Mouse (Mus musculus) hindbrain, embryonic 10.5 days (tissue): ENCODE data around the gene 4930562C15Rik. TPM values are rescaled to one million over a fixed set of nuclear protein-coding genes. Genes with fewer than 3 reads are reported as not detected.

Source experiments
- DNase-seq: peaks from one replicate; pipeline ENCODE4 v3.0.0-alpha.2; 2017; ENCODE audit warnings: low spot score
- H3K27ac ChIP-seq: fragments of 300-500 bp; sonication (generic); 2 replicates; pipeline ENCODE4 v1.5.1; 2016; ENCODE audit warnings: mild to moderate bottlenecking, moderate library complexity
- H3K27me3 ChIP-seq: fragments of 300-500 bp; sonication (generic); 2 replicates; pipeline ENCODE4 v1.6.1; 2016; ENCODE audit warnings: mild to moderate bottlenecking; ENCODE audit not compliant: poor library complexity, insufficient read depth, severe bottlenecking
- H3K36me3 ChIP-seq: fragments of 300-500 bp; sonication (generic); 2 replicates; pipeline ENCODE4 v1.6.1; 2016; ENCODE audit warnings: mild to moderate bottlenecking, moderate library complexity
- H3K4me1 ChIP-seq: fragments of 300-500 bp; sonication (generic); replicated peaks from 2 replicates; pipeline ENCODE4 v1.6.1; 2016; ENCODE audit warnings: mild to moderate bottlenecking
- H3K4me3 ChIP-seq: fragments of 300-500 bp; sonication (generic); 2 replicates; pipeline ENCODE4 v1.5.1; 2016; ENCODE audit warnings: mild to moderate bottlenecking, moderate library complexity
- H3K9me3 ChIP-seq: fragments of 300-500 bp; sonication (generic); 2 replicates; pipeline ENCODE4 v1.6.1; 2016; ENCODE audit warnings: mild to moderate bottlenecking, moderate library complexity
- WGBS: fragments of 180-500 bp; shearing (Covaris S2); methylation state at CpG from one replicate; pipeline ENCODE4 v1.1.7; 2016; 5-methylcytosine and 5-hydroxymethylcytosine counted together
- polyA plus RNA-seq: library from polyadenylated mRNA; unstranded; fragments of >200 nt; fragmentation: Nextera tagmentation; extraction: Ambion mirVana; gene quantifications from 2 replicates; pipeline ENCODE4 v1.2.1, GENCODE M21; 2016

4930562C15Rik gene
- polyA plus RNA-seq, 1 experiment from 2014 or later, result 0.55 TPM

DNA sequence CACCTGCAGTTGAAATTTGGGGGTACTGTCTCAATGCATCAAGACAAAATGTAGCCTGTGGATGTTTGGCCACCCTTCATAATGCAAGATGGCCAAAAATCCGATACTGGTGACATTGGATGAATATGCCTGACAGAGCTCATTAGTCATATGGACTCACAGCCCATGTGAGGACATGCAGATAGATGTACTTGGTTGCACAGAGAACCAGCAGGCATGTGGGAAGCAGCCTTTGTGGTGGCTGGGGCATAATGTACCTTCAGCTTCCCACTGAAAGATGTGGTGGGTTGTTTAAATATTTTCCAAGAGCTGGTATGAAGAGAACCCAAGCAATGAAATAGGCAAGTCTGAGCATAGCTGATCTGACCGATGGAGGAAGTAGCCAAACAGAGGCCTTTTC lies 1.4 kb upstream of the 4930562C15Rik start:
- Histone ChIP-seq H3K36me3 (no peaks in the 10 kb centered on the region), H3K4me3 (no peak overlapping the region), H3K27ac (no peak overlapping the region), H3K4me1 (no peaks in the 10 kb centered on the region), H3K9me3 (no peaks in the 10 kb centered on the region), H3K27me3 (no peaks in the 10 kb centered on the region)
- 80% methylated on average over 2 of the region's 2 CpGs for WGBS
- DNase-seq, result no peak

DNA sequence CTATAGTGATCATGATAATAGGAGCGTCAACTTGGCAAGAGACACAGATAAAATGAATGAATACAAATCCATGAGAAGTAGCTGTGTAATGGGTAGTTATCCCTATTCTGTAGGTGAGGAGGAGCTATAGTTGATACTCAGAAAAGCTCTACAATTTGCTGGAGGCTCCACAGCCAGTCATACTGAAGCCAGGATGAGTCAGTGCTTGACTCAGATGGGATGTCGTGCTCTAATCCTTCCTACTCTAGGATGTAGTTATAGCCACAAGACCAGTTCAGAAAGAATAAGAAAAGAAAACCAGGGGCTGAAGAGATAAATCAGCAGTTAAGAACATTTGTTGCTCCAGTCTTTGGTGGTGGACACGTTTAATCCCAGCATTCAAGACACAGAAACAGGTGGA lies 2.4 kb downstream of the 4930562C15Rik start:
- WGBS, result 81% methylated on average over 3 of the region's 3 CpGs
- H3K9me3 ChIP-seq, result no peaks in the 10 kb centered on the region
- H3K27ac ChIP-seq, result no peak overlapping the region
- no peaks in the 10 kb centered on the region for H3K27me3 ChIP-seq
- H3K4me1 ChIP-seq, result peaks cover 7% of the 10 kb centered on the region; the same call in 1 of the 2 replicates
- no peak overlapping the region for H3K4me3 ChIP-seq
- no peaks in the 10 kb centered on the region for H3K36me3 ChIP-seq
- no peak for DNase-seq

DNA sequence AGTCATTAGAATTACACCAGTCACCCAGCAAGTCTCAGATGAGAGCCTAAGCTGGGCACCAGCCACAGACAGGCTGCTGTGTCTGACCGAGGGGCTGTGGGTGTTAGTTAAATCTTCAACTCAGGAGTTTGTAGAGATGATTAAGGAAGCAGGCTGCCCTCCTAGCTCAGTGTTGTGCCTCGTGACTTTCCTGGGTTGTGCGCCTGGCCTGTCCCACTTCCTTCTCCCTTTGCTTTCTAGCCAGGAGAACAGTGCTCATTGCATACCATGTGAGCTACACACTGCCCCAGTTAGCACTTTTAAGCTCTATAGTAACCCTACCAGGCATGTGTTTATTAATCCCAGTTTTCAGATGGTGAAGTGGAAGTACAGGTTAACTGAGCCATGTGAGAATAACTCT lies 4.3 kb downstream of the 4930562C15Rik start:
- no peak overlapping the region for H3K4me3 ChIP-seq

DNA sequence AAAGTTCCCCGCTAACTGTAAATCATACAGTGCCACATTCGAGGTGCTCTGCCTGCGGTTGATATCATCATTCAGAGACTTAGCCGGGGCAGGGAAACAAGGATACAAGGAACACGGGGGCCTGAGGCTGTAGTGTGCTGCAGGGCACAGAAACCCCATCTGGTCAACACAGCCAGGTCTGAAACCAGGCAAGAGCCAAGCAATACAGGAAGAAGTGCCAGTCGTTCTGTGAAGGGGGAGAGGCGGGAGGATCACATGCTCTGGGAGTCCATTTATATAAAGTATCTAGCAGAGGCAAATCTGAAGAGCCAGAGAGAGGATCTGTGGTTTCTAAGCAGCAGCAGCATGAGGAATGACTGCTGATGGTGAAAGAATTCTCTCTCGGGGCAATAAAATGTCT lies 5.0 kb downstream of the 4930562C15Rik start:
- no peaks in the 10 kb centered on the region for H3K9me3 ChIP-seq
- no peak overlapping the region for H3K4me3 ChIP-seq
- DNase-seq, result no peak
- H3K27ac ChIP-seq, result no peak overlapping the region
- H3K27me3 ChIP-seq, result no peaks in the 10 kb centered on the region
- H3K4me1 ChIP-seq, result peaks cover 7% of the 10 kb centered on the region; the same call in 1 of the 2 replicates
- no peaks in the 10 kb centered on the region for H3K36me3 ChIP-seq
- WGBS, result 89% methylated on average over 8 of the region's 8 CpGs

More for the DNA sequence above, 4.3 kb downstream of the 4930562C15Rik start:
- no peaks in the 10 kb centered on the region for H3K36me3 ChIP-seq
- no peaks in the 10 kb centered on the region for H3K9me3 ChIP-seq
- no peaks in the 10 kb centered on the region for H3K27me3 ChIP-seq
- H3K27ac ChIP-seq, result no peak overlapping the region
- 83% methylated on average over 3 of the region's 3 CpGs for WGBS
- H3K4me1 ChIP-seq, result peaks cover 7% of the 10 kb centered on the region; the same call in 1 of the 2 replicates
- DNase-seq, result no peak

DNA sequence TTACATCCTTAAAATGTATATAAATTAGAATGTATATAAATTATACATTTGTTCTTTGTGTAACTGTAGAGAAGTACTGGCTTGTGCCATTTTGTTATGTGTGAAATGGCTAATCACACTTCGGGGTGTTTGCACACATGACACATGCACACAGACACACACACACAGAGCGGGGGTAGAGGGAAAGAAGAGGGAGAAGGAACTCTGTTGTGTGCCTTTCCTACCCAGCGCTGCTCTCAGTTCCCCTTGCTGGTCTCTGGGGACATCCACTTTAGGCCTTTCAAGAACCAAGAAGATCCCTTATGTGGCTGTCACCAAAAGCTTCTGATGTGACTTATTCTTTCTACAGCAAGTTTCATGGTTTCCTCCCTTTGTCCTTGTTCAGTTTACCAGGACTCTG lies 11.8 kb downstream of the 4930562C15Rik start:
- WGBS, result 80% methylated on average over 3 of the region's 3 CpGs
- Histone ChIP-seq H3K27ac (no peak overlapping the region), H3K27me3 (no peaks in the 10 kb centered on the region), H3K4me1 (no peaks in the 10 kb centered on the region), H3K36me3 (no peaks in the 10 kb centered on the region), H3K4me3 (no peak overlapping the region), H3K9me3 (no peaks in the 10 kb centered on the region)
- no peak for DNase-seq

DNA sequence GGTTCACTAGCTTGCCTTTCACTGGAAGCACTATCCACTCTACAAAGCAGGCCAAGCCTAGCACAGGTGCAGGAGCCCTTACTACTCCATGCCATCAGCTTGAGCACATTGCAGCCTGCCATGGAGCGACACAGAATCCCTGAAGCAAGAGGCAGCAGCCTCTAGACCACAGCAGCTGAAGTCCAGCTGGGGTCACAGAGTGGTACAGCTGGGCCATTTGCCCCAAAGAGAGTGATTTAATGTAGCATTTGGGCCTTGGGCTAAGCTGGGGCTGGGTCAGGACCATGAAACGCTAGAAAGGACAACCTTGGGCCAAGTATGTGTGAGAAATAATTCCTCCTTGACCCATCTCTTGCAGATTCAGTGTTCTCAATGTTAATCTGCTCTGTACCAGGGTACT lies 12.9 kb downstream of the 4930562C15Rik start:
- H3K36me3 ChIP-seq, result no peaks in the 10 kb centered on the region
- WGBS, result 89% methylated on average over 2 of the region's 2 CpGs

DNA sequence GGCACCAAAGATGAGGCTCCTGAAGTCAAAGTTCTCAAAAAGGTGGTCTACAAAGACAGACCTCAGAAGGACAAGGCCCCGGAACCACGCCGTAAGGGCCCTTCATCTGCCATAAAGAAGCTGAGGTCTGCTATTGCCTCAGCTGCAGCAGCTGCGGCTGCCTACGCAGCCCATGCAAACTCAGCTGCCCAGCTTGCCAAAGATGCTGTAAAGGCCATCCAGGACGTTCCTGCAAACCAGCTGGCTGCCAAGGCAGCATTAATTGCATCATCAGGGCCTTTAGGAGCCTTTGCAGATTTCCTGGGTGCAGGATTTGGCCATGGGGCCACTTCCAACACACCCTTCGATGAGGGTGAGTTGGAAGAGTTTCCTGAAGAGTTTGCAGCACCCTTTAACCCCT lies 15.1 kb downstream of the 4930562C15Rik start:
- Histone ChIP-seq H3K36me3 (no peaks in the 10 kb centered on the region), H3K4me3 (no peak overlapping the region), H3K4me1 (no peaks in the 10 kb centered on the region), H3K9me3 (no peaks in the 10 kb centered on the region), H3K27ac (no peak overlapping the region), H3K27me3 (no peaks in the 10 kb centered on the region)
- DNase-seq, result no peak
- 78% methylated on average over 7 of the region's 7 CpGs for WGBS

More for the DNA sequence above, 12.9 kb downstream of the 4930562C15Rik start:
- no peak overlapping the region for H3K4me3 ChIP-seq
- no peak overlapping the region for H3K27ac ChIP-seq
- H3K27me3 ChIP-seq, result no peaks in the 10 kb centered on the region
- no peak for DNase-seq
- H3K9me3 ChIP-seq, result no peaks in the 10 kb centered on the region
- H3K4me1 ChIP-seq, result no peaks in the 10 kb centered on the region

DNA sequence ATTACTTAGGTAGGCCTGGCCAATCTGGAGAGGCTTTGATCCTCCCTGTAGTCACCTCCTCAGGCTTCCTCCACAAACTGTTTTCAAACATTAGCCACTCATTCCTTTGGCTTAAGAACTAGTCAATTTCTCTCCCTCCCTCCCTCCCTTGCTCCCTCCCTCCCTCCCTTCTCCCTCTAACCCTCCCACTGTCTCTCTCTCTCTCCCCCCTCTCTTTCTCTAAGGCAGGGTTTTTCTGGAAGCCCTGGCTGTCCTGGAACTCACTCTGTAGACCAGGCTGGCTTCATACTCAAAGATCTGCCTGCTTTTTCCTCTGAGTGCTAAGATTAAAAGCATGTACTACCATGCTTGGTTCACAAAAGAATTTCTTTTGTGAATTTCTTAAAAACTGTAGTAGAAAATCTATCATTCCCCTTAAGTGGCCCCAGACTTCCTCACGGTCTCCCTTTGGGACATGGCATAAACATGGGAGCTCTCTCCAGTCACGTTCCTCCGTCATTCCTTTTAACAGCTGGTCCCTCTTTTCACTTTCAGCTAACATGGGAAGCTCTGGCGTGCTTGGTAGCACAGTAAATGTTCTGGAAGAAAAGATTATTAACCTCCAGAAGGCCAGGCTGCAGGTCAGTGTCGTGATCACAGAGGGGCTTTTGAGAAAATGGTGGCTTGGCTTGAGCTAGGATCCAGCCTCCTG lies 15.9 kb downstream of the 4930562C15Rik start:
- Histone ChIP-seq H3K4me3 (no peak overlapping the region), H3K27me3 (no peaks in the 10 kb centered on the region), H3K4me1 (no peaks in the 10 kb centered on the region), H3K9me3 (no peaks in the 10 kb centered on the region), H3K27ac (no peak overlapping the region), H3K36me3 (no peaks in the 10 kb centered on the region)
- WGBS, result 69% methylated on average over 5 of the region's 5 CpGs
- DNase-seq, result no peak

DNA sequence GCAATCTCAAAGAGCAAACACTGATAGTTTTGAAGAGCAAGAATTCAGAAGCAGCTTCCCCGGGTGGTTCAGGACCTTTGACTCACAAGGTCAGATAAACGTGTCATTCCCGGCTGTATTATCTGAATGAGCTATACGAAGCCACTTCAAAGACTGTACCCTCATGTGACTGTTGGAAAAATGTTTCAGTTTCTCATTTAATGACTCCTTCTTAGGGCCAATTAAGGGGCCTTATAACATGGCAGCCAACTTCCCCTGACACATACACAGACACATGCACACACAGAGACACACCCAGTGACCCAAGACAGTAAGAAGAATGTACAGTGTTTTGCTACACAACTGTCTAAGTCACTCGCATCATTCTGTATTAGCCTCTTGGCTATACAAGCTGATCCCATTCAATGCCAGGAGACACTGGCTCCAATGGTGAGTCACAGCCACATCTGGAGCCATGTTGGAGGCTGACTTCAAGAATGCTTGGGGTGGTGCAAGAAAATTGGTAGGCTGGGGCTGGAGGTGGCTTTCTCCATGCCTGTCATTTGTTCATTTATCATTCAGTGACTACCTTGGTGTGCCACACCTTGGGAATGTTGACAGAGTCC lies 19.9 kb downstream of the 4930562C15Rik start:
- no peak for DNase-seq
- H3K4me1 ChIP-seq, result no peaks in the 10 kb centered on the region
- no peaks in the 10 kb centered on the region for H3K27me3 ChIP-seq
- no peaks in the 10 kb centered on the region for H3K36me3 ChIP-seq
- no peak overlapping the region for H3K4me3 ChIP-seq
- 54% methylated on average over 5 of the region's 5 CpGs for WGBS
- no peak overlapping the region for H3K27ac ChIP-seq
- H3K9me3 ChIP-seq, result no peaks in the 10 kb centered on the region

DNA sequence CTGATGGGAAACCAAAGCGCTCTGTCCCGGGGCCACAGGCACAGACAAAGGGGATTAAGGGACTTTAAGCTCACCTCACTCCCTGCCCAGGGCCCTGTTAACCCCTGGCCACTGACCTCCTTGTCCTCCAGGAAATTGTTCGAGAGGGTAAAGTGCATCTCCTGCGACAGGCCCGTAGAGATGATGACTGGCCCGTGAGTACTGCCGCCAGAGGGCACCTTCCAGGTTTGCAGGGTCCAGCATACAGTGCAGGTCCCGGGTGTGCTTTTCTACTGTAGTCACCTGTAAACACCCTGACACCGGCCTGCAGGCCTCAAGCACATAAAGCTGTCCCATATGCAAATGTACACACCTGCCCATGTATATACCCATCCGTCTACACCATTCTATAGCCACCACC lies 26.2 kb downstream of the 4930562C15Rik start:
- Histone ChIP-seq H3K27ac (no peak overlapping the region), H3K9me3 (no peaks in the 10 kb centered on the region), H3K4me1 (no peaks in the 10 kb centered on the region), H3K4me3 (no peak overlapping the region), H3K27me3 (no peaks in the 10 kb centered on the region), H3K36me3 (no peaks in the 10 kb centered on the region)
- 55% methylated on average over 10 of the region's 10 CpGs for WGBS
- no peak for DNase-seq

DNA sequence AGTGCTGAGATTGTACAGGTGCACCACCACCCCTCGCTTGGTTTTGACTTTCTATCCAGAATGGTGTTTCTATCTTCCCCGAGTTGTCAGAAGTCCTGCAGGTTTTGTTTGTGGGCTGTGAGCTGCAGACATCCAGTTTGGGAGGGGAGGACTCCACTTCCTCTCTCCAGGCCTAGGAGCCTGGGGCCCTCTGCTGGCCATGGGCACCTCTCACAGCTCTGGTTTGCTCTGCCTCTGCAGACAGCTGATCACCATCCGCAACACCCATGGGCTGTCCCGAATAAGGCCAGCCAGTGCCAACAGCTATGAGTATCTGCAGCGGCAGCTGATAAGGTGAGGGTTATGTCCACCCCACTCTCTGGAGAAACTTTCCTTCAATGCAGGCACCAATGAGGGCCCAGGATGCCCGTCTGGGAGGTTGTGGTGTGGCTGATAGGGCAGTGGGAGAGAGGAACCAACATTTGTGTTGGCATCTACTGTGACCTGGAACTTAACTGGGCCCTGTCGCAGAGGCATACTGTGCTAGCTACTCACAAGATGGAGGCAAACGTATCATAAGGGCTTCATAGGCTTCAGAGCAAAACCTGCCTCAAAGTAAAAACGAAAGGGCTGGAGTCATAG lies 27.8 kb downstream of the 4930562C15Rik start:
- H3K36me3 ChIP-seq, result no peaks in the 10 kb centered on the region
- H3K27ac ChIP-seq, result no peak overlapping the region
- H3K4me1 ChIP-seq, result no peaks in the 10 kb centered on the region
- peak; percentile 51 for DNase-seq
- no peak overlapping the region for H3K4me3 ChIP-seq
- WGBS, result 56% methylated on average over 9 of the region's 9 CpGs
- no peaks in the 10 kb centered on the region for H3K27me3 ChIP-seq
- no peaks in the 10 kb centered on the region for H3K9me3 ChIP-seq

DNA sequence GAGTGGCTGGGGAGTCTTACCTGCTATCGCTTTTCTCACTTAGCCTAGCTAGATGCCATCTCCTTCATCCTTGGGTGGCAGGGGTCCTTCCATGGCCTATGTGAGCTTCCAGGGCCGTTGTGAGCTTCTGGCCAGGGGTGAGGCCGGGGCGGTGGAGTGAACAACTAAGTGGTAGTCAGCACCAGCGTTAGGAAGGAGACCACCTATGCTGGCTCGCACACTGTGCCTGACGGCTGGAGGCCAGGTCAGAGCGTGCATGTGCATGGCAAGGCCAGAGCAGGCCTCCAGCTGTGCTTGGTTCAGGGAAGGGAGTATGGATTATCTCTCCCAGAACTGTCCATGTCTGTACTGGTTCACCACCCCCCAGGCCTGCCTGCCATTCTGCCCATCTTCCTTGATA lies 28.5 kb downstream of the 4930562C15Rik start:
- Histone ChIP-seq H3K4me3 (no peak overlapping the region), H3K27me3 (no peaks in the 10 kb centered on the region), H3K27ac (no peak overlapping the region), H3K9me3 (no peaks in the 10 kb centered on the region), H3K4me1 (no peaks in the 10 kb centered on the region), H3K36me3 (no peaks in the 10 kb centered on the region)
- 84% methylated on average over 8 of the region's 8 CpGs for WGBS
- DNase-seq, result no peak

DNA sequence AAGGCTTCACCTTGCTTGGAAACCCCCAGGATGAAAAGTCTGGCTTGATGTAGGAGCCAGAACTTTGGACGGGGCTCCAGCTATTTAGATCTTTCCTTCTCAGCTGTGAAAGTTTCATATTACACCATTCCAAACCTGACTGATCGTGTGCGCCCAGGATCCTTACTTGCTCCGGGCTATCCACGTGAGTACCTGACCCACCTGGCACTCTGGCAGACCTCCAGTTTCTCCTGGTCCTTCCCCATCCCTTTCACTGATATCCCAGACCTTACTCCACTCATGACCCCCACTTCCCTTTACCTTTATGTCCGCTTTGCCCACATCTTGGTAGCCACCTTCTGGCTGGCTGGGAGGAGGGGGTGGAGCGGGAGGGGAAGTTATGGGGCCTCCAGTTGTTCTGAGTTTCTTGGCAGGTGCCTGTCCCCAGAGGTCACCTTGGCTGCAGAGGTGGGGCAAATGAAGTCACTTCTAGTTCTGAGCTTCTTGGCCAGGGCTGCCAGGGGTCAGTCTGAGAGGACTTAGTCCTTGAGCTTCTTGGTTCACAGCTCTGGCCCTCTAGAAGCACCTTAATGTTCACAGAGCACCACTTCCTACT lies 31.0 kb downstream of the 4930562C15Rik start:
- no peak for DNase-seq
- H3K27ac ChIP-seq, result no peak overlapping the region
- H3K4me1 ChIP-seq, result no peaks in the 10 kb centered on the region
- peaks cover 14% of the 10 kb centered on the region for H3K36me3 ChIP-seq
- H3K9me3 ChIP-seq, result no peaks in the 10 kb centered on the region
- no peak overlapping the region for H3K4me3 ChIP-seq
- WGBS, result 70% methylated on average over 7 of the region's 7 CpGs
- H3K27me3 ChIP-seq, result no peaks in the 10 kb centered on the region
